Mouse (Mus musculus) embryonic fibroblast, embryonic 13.5 days (primary cell): ENCODE measurements around the gene Hist1h4c. TPM values are rescaled to one million over a fixed set of nuclear protein-coding genes. Genes with fewer than 3 reads are reported as not detected.
A peak's percentile ranks its signal among the peaks of the same experiment; 100 is the strongest.

Source experiments
- H3K27ac ChIP-seq: 2 replicates; pipeline ENCODE4 v1.5.1; 2012; ENCODE audit warnings: low read length, control low read depth, inconsistent platforms; ENCODE audit not compliant: insufficient read depth
- H3K4me1 ChIP-seq: 2 replicates; pipeline ENCODE4 v1.6.1; 2011; ENCODE audit warnings: low read length; ENCODE audit not compliant: control insufficient read depth, insufficient read depth
- H3K4me3 ChIP-seq: 2 replicates; pipeline ENCODE4 v1.5.1; 2011; ENCODE audit warnings: mild to moderate bottlenecking, control low read depth, low read length; ENCODE audit not compliant: insufficient read depth
- CTCF ChIP-seq: IDR thresholded peaks from 2 replicates; pipeline ENCODE4 v1.5.1; 2011; ENCODE audit warnings: mild to moderate bottlenecking, control low read depth, low read length, moderate library complexity, borderline replicate concordance; ENCODE audit not compliant: insufficient read depth
- POLR2A ChIP-seq: IDR thresholded peaks from 2 replicates; pipeline ENCODE4 v1.6.1; 2011; ENCODE audit warnings: low read depth, mild to moderate bottlenecking, control low read depth, low read length, moderate library complexity
- polyA plus RNA-seq: library from polyadenylated mRNA; stranded (reverse); fragments of >200 nt; gene quantifications from 2 replicates; pipeline ENCODE4 v1.2.4, GENCODE M21; 2011; ENCODE audit warnings: low read depth; ENCODE audit not compliant: missing spikeins, insufficient read length

Gene Hist1h4c
- polyA plus RNA-seq, 1 experiment: 3.8 TPM

DNA sequence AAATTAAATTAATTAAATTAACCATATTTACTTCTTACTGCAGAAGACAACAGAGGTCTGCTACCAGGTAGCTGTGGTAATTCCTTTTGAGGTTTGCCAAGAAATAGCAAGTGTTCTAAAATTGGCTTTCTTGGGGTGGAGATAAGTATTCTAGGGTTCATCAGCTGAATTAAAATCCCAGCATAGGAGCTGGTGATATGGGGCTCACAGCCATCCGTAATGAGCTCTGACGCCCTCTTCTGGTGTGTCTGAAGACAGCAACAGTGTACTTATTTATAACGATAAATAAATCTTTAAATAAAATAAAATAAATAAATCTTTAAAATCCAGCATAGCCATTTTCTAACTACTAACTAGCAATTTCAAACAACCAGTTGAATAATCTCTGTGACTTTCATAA is 1.5 kb upstream of the Hist1h4c start:
- H3K4me3 ChIP-seq: no peak overlapping the region
- no peak for TF ChIP-seq CTCF
- TF ChIP-seq POLR2A: no peak

DNA sequence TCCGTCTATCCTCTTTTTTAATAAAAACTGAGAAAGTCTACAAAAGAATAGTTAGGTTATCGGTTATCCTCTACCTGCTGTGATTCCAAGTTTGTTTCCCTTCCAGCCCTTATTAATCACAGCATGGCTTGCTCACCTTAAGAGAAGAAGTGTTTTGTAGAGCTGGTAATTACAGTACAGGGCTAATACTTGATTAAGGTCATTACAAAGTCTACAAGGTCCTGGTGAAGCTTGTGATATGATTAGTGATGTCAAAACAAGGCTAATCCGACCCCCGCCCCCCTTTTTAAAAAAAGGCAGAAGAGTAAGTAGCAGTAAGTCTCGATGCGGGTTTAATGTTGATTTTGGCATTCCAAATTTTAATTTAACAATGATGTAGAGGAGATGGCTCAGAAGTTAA is 742 bp upstream of the Hist1h4c start:
- no peak overlapping the region for H3K4me3 ChIP-seq
- TF ChIP-seq CTCF (no peak), POLR2A (no peak)

More for the DNA sequence above, 1.5 kb upstream of the Hist1h4c start:
- H3K27ac ChIP-seq: no peak overlapping the region
- no peaks in the 10 kb centered on the region for H3K4me1 ChIP-seq

DNA sequence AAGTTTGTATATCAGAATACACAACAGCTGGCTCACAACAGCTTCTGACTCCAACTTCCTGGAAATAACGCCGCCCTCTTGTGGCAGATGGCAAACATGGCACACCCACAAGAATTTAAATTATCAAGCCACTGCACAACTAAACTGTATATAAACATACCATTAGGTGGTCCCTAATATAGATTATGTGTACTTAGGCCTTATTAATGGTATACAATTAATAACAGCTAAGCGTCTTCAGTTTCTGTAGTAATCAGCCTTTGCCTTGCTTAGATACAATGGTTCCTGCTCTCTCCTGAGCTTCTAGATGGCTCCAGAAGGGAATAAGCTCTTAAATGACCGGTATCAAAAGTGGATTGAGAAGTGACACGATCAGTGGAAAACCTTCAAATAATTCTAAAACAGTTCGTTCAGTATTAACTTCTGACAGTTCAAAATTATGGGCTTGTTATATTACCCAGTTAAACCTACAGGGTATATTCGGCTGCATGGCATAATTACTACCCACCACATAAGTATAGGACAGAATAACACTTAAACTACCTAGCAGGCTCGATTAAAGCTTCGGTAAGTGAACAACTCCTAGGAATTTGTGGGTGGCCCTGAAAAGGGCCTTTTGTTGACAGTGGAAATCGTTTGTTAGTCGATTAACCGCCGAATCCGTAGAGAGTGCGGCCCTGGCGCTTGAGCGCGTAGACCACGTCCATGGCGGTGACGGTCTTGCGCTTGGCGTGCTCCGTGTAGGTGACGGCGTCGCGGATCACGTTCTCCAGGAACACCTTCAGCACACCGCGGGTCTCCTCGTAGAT is 559 bp downstream of the Hist1h4c start:
- no peaks in the 10 kb centered on the region for H3K4me1 ChIP-seq
- peak overlapping the region; percentile 32 for H3K27ac ChIP-seq
- H3K4me3 ChIP-seq: peak overlapping the region; percentile 32
- TF ChIP-seq POLR2A (no peak; the same call in none of the 2 replicates), CTCF (0 out of 2 replicates have a peak, but pooled peaks have one; percentile 39)

More for the DNA sequence above, 742 bp upstream of the Hist1h4c start:
- Histone ChIP-seq H3K4me1 (no peaks in the 10 kb centered on the region), H3K27ac (peak overlapping the region; percentile 55; the same call in 1 of the 2 replicates)

DNA sequence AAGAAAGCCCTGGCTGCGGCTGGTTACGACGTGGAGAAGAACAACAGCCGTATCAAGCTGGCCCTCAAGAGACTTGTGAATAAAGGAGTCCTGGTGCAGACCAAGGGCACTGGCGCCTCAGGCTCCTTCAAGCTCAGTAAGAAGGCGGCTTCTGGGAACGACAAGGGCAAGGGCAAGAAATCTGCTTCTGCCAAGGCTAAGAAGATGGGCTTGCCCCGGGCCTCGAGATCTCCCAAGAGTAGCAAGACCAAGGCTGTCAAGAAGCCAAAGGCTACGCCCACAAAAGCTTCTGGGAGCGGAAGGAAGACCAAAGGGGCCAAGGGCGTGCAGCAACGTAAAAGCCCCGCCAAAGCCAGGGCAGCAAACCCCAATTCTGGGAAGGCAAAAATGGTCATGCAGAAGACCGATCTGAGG is 2.2 kb downstream of the Hist1h4c start:
- no peak overlapping the region for H3K27ac ChIP-seq
- TF ChIP-seq POLR2A (no peak), CTCF (no peak)

DNA sequence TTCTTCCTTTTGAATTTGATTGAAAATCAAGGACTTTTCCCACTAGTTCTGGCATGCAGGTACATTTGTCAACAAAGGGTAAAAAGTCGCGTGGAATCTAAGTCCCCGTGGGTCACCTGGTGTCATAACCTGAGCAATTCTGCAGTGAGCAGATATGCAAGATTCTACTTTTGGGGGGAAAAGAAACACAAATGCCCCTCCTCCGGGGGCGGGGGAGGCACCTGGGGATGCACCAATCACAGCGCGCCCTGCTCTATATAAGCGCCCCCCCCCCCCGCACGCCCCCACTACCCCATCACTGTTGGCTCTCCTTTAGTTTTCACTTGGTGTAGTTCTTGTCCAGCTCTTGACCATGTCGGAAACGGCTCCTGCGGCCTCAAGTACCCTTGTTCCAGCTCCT is 2.7 kb downstream of the Hist1h4c start, which contains the start of gene Hist1h1t:
Gene Hist1h1t, plus strand, starts transcription at position 301 of the 400 bp plus-strand sequence.
- TF ChIP-seq POLR2A (no peak), CTCF (no peak)
- Histone ChIP-seq H3K4me1 (no peaks in the 10 kb centered on the region), H3K4me3 (no peak within 1 kb of the TSS), H3K27ac (no peak within 1 kb of the TSS)

More for the DNA sequence above, 2.2 kb downstream of the Hist1h4c start:
- Histone ChIP-seq H3K4me1 (no peaks in the 10 kb centered on the region), H3K4me3 (no peak overlapping the region)

DNA sequence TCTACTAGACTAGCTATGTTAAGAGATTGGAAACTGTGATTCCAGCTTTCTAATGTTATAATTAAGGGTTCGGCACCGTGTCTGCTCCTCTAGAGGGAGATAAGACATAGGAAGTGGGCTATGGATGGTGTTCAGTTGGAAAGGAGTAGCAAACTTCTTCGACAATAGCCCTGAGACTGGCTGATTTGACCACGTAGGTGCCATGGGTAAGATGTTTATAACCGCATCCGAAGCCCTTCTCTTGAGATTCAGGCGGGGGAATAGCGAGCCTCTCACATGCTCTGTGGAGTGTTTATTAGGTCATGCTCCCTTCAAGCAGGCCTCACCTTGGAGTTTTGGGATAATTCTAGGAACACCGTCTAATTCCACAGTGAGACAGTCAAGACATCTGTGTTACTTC is 3.3 kb downstream of the Hist1h4c start:
- TF ChIP-seq POLR2A: no peak
- TF ChIP-seq CTCF: no peak
- no peak overlapping the region for H3K4me3 ChIP-seq
- H3K4me1 ChIP-seq: no peaks in the 10 kb centered on the region
- no peak overlapping the region for H3K27ac ChIP-seq

DNA sequence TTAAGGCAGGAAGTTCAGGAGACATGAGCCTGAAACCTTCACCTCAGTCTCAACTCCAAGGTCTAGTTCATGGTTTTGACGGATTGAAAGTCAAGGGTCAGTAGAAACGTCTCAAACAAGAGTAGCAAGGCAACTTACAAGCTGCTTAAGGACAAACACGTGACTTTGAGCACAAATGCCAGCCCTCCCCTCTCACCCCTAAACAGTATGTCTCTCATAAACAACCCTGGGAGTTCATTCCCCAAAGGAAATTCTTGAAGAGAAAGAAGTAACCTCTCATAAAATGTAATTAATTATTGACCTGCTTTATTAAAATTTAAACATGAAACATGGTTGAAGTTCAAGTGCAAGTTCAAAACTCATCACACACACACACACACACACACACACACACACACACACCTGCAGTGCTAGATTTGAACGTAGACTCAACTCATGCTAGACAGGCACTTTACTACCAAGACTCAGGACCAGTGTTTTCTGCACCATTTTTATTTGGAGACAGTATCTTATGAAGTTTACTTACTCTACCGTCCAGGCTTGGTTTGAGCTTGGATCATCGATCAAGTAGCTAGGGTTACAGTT is 4.3 kb downstream of the Hist1h4c start:
- Histone ChIP-seq H3K4me1 (no peaks in the 10 kb centered on the region), H3K4me3 (no peak overlapping the region), H3K27ac (no peak overlapping the region)
- TF ChIP-seq CTCF: no peak
- no peak for TF ChIP-seq POLR2A

DNA sequence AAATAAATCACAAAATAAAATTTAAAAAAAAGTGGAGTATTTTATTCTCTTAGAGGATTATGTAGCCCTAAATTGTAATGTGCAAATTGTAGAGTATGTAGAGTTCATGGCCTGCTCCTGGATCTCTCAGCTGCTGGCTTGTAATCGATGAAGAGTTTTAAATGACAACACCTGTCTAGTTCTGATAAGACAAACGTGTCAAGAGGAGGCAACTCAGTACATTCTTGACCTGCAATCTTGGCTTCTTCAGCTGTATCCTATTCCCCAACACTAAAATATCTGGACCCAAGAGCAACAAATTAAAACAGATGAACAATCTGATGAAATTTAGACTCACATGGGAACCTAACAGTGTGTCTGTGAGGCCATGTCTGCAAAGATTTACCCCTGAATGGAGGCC is 8.8 kb downstream of the Hist1h4c start:
- no peaks in the 10 kb centered on the region for H3K4me1 ChIP-seq

DNA sequence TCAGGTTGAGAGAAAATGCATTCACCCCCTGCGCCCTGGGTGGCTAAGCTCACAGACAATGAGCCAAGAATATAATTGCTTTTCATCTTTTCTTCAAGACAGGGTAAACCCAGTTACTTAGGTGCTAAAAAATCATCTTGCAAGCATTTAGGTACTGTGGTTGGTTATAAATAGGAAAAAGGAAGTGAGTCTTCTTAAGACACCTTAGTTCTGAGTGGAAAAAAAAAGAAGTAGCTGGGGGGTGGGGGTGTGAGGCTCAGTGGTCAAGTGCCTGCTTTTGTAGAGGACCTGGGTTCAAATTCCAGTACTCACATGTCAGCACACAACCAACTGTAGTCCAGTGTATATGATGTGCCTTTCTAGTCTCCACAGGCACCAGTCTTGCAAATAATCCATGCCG is 9.3 kb downstream of the Hist1h4c start:
- no peak for TF ChIP-seq CTCF
- TF ChIP-seq POLR2A: no peak
- Histone ChIP-seq H3K4me1 (no peaks in the 10 kb centered on the region), H3K27ac (no peak overlapping the region), H3K4me3 (no peak overlapping the region)

More for the DNA sequence above, 8.8 kb downstream of the Hist1h4c start:
- TF ChIP-seq POLR2A (no peak), CTCF (no peak)
- H3K4me3 ChIP-seq: no peak overlapping the region
- H3K27ac ChIP-seq: no peak overlapping the region

DNA sequence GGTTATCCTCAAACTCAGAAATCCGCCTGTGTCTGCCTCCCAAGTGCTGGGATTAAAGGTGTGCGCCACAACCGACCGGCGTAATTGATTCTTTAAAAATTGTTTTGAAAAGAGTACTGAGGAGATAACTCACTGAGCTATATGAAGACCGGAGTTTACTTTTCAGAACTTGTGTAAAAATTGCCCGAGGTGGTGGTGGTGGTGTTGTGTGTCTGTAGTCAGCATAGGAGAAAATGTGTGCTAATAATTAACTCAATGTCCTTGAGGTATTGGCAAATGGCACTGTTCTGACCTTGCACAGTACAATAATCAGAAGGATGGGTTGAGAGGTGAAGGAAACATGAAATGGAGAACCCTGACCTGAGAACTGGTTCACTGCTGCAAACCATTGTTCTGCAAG is 10.3 kb downstream of the Hist1h4c start:
- Histone ChIP-seq H3K4me1 (no peaks in the 10 kb centered on the region), H3K4me3 (no peak overlapping the region), H3K27ac (no peak overlapping the region)
- TF ChIP-seq CTCF: no peak
- TF ChIP-seq POLR2A: no peak

DNA sequence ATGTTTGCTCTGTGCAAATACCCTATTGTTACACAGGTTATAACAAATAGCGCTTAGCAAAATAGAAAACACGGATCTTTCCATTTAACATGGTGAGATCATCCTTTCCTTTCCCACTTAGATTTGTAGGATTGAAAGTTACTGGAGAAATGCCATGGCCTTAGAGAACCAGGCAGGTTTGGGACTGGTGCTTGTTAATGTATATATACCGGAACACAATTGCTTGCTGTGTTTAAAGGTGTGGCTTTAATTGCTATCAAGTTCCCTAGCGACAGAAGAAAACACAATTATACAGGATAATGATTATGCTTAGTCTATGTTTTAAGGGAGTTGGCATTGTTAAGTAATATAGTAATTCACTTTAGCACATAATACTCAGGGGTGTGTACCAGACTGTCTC is 11.1 kb downstream of the Hist1h4c start:
- Histone ChIP-seq H3K4me1 (no peaks in the 10 kb centered on the region; the same call in 1 of the 2 replicates), H3K4me3 (no peak overlapping the region), H3K27ac (no peak overlapping the region)
- TF ChIP-seq POLR2A (no peak), CTCF (no peak)
